Mouse (Mus musculus): ENCODE measurements around the gene Fndc8. TPM values are rescaled to one million over a fixed set of nuclear protein-coding genes. Genes with fewer than 3 reads are reported as not detected.

Gene Fndc8
- polyA plus RNA-seq, 1 experiment from 2014 or later: 0.67 TPM

GRCm38 (mm10) chr11:82856032-82856431 is 35.9 kb upstream of the Fndc8 start:
- H3K4me3 ChIP-seq (replicated peaks): no peak overlapping the region
- no peaks in the 10 kb centered on the region for H3K36me3 ChIP-seq
- H3K4me1 ChIP-seq: 0 out of 2 replicates have a peak, but pooled peaks cover 9% of the 10 kb centered on the region
- no peak for ATAC-seq (ENCODE audit: low FRiP score)
- no peaks in the 10 kb centered on the region for H3K9me3 ChIP-seq (replicated peaks)
- H3K9ac ChIP-seq (replicated peaks): no peak overlapping the region
- 44% methylated on average over 10 of the region's 10 CpGs for WGBS
- H3K4me2 ChIP-seq: 0 out of 2 replicates have a peak overlapping the region, but pooled peaks have one; percentile 13
- H3K27me3 ChIP-seq (replicated peaks): no peaks in the 10 kb centered on the region
- H3K27ac ChIP-seq (replicated peaks): 0 out of 2 replicates have a peak overlapping the region, but pooled peaks have one; percentile 18

DNA sequence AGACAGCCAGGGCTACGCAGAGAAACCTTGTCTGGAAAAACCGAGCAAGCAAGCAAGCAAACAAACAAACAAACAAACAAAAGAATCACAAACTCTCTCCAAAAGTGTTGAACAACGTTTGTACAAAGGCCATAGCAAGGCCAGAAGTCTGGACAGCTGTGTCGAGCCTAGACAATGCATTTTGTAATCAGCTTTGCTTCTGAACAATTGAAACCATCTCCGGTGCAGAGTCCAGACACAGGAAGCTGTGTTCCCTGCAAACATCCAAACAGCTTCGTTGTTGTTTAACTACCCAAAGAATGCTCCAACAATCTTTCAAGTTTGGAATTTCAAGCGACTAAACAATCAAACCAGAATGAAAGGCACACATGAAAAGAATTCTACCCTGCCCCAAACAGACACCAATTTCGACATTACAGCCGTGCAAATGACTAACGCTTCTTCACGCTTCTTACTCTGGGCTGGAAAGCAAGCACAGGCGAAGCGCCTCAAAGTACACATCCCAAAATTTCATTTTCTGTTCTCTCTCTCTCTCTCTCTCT is 34.5 kb upstream of the Fndc8 start:
- ATAC-seq (ENCODE audit: low FRiP score): no peak
- H3K9me3 ChIP-seq (replicated peaks): no peaks in the 10 kb centered on the region
- no peaks in the 10 kb centered on the region for H3K27me3 ChIP-seq (replicated peaks)
- H3K4me2 ChIP-seq: no peak overlapping the region
- H3K27ac ChIP-seq (replicated peaks): no peak overlapping the region
- peaks cover 10% of the 10 kb centered on the region; the same call in 1 of the 2 replicates for H3K4me1 ChIP-seq
- WGBS: 75% methylated on average over 13 of the region's 13 CpGs
- H3K36me3 ChIP-seq: no peaks in the 10 kb centered on the region
- no peak overlapping the region for H3K9ac ChIP-seq (replicated peaks)
- H3K4me3 ChIP-seq (replicated peaks): no peak overlapping the region

- peaks cover 7% of the 10 kb centered on the region; the same call in 1 of the 2 replicates for H3K4me1 ChIP-seq
- no peaks in the 10 kb centered on the region for H3K9me3 ChIP-seq (replicated peaks)
- H3K27ac ChIP-seq (replicated peaks): no peak overlapping the region
- no peak for ATAC-seq (ENCODE audit: low FRiP score)
- 80% methylated on average over 6 of the region's 6 CpGs for WGBS
- H3K9ac ChIP-seq (replicated peaks): no peak overlapping the region
- no peak overlapping the region for H3K4me3 ChIP-seq (replicated peaks)
- H3K4me2 ChIP-seq: no peak overlapping the region
- no peaks in the 10 kb centered on the region for H3K27me3 ChIP-seq (replicated peaks)
- H3K36me3 ChIP-seq: no peaks in the 10 kb centered on the region
Measured at GRCm38 (mm10) chr11:82860759-82861158, 31.2 kb upstream of the Fndc8 start.

- Histone ChIP-seq H3K9ac (replicated peaks) (no peak overlapping the region), H3K27me3 (replicated peaks) (no peaks in the 10 kb centered on the region), H3K36me3 (no peaks in the 10 kb centered on the region), H3K9me3 (replicated peaks) (no peaks in the 10 kb centered on the region), H3K27ac (replicated peaks) (no peak overlapping the region), H3K4me3 (replicated peaks) (no peak overlapping the region), H3K4me1 (peaks cover 7% of the 10 kb centered on the region; the same call in 1 of the 2 replicates), H3K4me2 (no peak overlapping the region)
- WGBS: 69% methylated on average over 8 of the region's 8 CpGs
- no peak for ATAC-seq (ENCODE audit: low FRiP score)
Measured at GRCm38 (mm10) chr11:82861558-82861957, 30.4 kb upstream of the Fndc8 start.

DNA sequence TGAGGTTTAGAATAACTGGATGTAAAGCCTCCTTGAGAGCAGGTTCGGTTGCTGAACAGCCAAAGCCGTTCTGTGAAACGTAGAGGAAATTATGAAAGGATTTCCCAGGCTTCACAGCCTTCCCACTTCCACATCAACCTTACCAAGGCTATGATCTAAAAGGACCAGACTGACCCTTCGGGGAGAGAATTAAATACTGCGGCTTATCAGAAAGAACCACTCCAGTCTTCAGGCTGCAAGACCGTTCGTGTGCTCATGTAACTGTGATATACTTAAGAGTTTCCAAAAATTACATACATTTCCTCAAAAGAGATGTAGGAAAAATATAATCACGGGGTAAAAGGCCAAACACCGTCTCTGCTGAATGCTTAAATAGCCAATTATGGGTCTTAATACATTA is 29.3 kb upstream of the Fndc8 start:
- H3K36me3 ChIP-seq: no peaks in the 10 kb centered on the region
- no peak overlapping the region for H3K4me2 ChIP-seq
- H3K9ac ChIP-seq (replicated peaks): no peak overlapping the region
- no peaks in the 10 kb centered on the region for H3K9me3 ChIP-seq (replicated peaks)
- ATAC-seq (ENCODE audit: low FRiP score): no peak
- no peaks in the 10 kb centered on the region for H3K27me3 ChIP-seq (replicated peaks)
- H3K4me1 ChIP-seq: peaks cover 7% of the 10 kb centered on the region; the same call in 1 of the 2 replicates
- H3K27ac ChIP-seq (replicated peaks): no peak overlapping the region
- no peak overlapping the region for H3K4me3 ChIP-seq (replicated peaks)
- WGBS: 68% methylated on average over 9 of the region's 9 CpGs

DNA sequence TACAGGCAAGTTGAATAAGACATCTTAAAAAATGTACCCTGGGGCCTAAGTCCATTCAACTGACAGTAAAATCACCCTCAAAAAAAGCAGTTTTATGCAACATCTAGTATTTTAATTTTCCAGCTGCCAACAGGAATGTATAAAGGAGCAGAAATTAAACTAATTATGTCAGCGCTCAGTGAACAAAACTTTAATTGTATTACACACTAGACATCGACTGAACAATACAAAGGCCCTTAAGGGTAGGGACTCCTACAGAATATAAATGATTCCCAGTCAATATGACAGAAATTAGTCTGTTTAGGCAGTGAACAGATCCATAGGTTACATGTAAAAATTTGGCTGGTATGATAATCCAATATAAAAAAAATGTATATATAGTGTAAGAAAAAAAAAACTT is 28.9 kb upstream of the Fndc8 start:
- WGBS: 30% methylated on average over 2 of the region's 2 CpGs
- Histone ChIP-seq H3K27ac (replicated peaks) (no peak overlapping the region), H3K9ac (replicated peaks) (no peak overlapping the region), H3K4me3 (replicated peaks) (no peak overlapping the region), H3K9me3 (replicated peaks) (no peaks in the 10 kb centered on the region), H3K4me2 (no peak overlapping the region), H3K4me1 (peaks cover 7% of the 10 kb centered on the region; the same call in 1 of the 2 replicates), H3K36me3 (no peaks in the 10 kb centered on the region), H3K27me3 (replicated peaks) (no peaks in the 10 kb centered on the region)
- ATAC-seq (ENCODE audit: low FRiP score): no peak

DNA sequence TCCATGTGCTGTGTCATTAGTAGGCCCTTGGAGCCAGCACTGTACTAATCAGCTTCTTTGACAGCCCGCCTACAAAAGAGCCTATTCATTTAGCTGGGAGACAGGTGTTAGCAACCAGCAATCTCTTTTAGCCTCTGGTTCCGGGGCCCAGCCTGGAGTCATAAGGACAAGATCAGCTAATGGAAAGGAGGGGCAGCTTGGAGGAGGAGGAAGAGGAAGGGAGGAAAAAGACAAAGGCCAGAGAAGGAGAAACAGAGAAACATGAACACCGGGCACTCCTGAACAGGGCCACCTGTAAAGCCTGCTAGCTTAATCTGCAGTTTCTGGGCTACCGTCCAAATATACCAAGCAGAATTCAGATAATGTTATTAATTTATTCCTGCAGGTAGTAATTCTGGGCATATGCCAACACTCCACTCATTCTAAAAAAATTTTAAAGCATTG is 28.4 kb upstream of the Fndc8 start:
- H3K27ac ChIP-seq (replicated peaks): no peak overlapping the region
- no peak overlapping the region for H3K4me2 ChIP-seq
- no peak overlapping the region for H3K9ac ChIP-seq (replicated peaks)
- H3K27me3 ChIP-seq (replicated peaks): no peaks in the 10 kb centered on the region
- no peaks in the 10 kb centered on the region for H3K36me3 ChIP-seq
- no peak overlapping the region for H3K4me3 ChIP-seq (replicated peaks)
- H3K4me1 ChIP-seq: peaks cover 7% of the 10 kb centered on the region; the same call in 1 of the 2 replicates
- 50% methylated on average over 4 of the region's 4 CpGs for WGBS
- H3K9me3 ChIP-seq (replicated peaks): no peaks in the 10 kb centered on the region
- no peak for ATAC-seq (ENCODE audit: low FRiP score)

- Histone ChIP-seq H3K27me3 (replicated peaks) (no peaks in the 10 kb centered on the region), H3K27ac (replicated peaks) (no peak overlapping the region), H3K9me3 (replicated peaks) (no peaks in the 10 kb centered on the region), H3K4me2 (no peak overlapping the region), H3K9ac (replicated peaks) (no peak overlapping the region), H3K4me1 (peaks cover 19% of the 10 kb centered on the region), H3K36me3 (no peaks in the 10 kb centered on the region), H3K4me3 (replicated peaks) (no peak overlapping the region)
- ATAC-seq (ENCODE audit: low FRiP score): no peak
- 79% methylated on average over 10 of the region's 10 CpGs for WGBS
Measured at GRCm38 (mm10) chr11:82865957-82866356, 26.0 kb upstream of the Fndc8 start.

DNA sequence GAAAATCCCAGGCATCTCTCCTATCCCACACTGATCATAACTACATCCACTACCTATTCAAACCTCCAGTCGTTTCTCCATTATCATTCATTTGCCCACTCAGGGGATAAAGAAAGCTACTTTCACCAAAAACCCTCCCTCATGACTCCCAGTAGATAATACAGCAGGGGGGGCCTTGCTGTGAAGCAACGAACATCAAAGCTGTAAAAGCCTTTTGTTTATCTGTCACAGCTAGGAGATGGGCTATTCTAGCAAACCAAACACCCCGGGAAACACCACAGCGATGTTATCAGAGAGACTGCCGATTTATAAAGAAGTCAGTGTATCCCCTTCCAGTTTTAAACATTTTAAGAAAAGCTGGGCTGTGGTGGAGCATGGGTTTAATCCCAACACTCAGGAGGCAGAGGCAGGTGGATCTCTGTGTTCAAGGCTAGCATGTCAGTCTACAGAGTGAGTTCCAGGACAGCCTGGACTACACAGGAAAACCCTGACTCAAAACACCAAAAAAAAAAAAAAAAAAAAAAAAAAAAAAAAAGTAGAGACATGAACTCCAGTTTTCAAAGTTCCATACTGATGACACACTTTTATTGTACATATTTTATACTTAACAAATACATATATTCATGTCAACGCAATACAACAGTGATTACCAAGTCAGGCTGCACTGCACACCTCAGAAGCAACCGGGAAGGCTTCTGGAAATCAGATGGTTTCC is 24.9 kb upstream of the Fndc8 start:
- WGBS: 27% methylated on average over 7 of the region's 7 CpGs
- Histone ChIP-seq H3K36me3 (no peaks in the 10 kb centered on the region), H3K27me3 (replicated peaks) (no peaks in the 10 kb centered on the region), H3K9ac (replicated peaks) (no peak overlapping the region), H3K9me3 (replicated peaks) (no peaks in the 10 kb centered on the region), H3K4me1 (peaks cover 17% of the 10 kb centered on the region), H3K4me3 (replicated peaks) (no peak overlapping the region), H3K27ac (replicated peaks) (no peak overlapping the region), H3K4me2 (no peak overlapping the region)
- no peak for ATAC-seq (ENCODE audit: low FRiP score)

- Histone ChIP-seq H3K36me3 (no peaks in the 10 kb centered on the region), H3K9me3 (replicated peaks) (no peaks in the 10 kb centered on the region), H3K4me2 (no peak overlapping the region), H3K27me3 (replicated peaks) (no peaks in the 10 kb centered on the region), H3K27ac (replicated peaks) (no peak overlapping the region), H3K4me1 (peaks cover 16% of the 10 kb centered on the region), H3K4me3 (replicated peaks) (no peak overlapping the region), H3K9ac (replicated peaks) (no peak overlapping the region)
- 85% methylated on average over 5 of the region's 5 CpGs for WGBS
- ATAC-seq (ENCODE audit: low FRiP score): no peak
Measured at GRCm38 (mm10) chr11:82867956-82868355, 24.0 kb upstream of the Fndc8 start.

- no peaks in the 10 kb centered on the region for H3K36me3 ChIP-seq
- peaks cover 16% of the 10 kb centered on the region for H3K4me1 ChIP-seq
- no peak for ATAC-seq (ENCODE audit: low FRiP score)
- WGBS: 72% methylated on average over 9 of the region's 9 CpGs
- peak overlapping the region; percentile 76 for H3K4me3 ChIP-seq (replicated peaks)
- H3K27ac ChIP-seq (replicated peaks): no peak overlapping the region
- H3K9ac ChIP-seq (replicated peaks): no peak overlapping the region
- no peaks in the 10 kb centered on the region for H3K9me3 ChIP-seq (replicated peaks)
- peak overlapping the region; percentile 87 for H3K4me2 ChIP-seq
- no peaks in the 10 kb centered on the region for H3K27me3 ChIP-seq (replicated peaks)
Measured at GRCm38 (mm10) chr11:82869506-82870172, 22.3 kb upstream of the Fndc8 start.
